Mouse (Mus musculus): ENCODE results near the gene Ifi209.
"Not testable (repeated sequence)": the region's sequence is repeated elsewhere in the genome, so short reads cannot be mapped to it uniquely, and the experiment has no call there.

- not testable (repeated sequence) for TF ChIP-seq CTCF (IDR thresholded peaks at IDR 0.05; ENCODE audit: extremely low read depth, insufficient read length, insufficient replicate concordance, low read depth, low read length); POLR2A (IDR thresholded peaks at IDR 0.05; ENCODE audit: low read depth, low read length)
These were observed 47.9 kb downstream of the Ifi209 start for GRCm38 (mm10) chr1:173678605-173679004.

Data from small intestine, adult 2 months (tissue).